Mouse (Mus musculus): ENCODE results near the gene Mbnl1.
"Not testable (repeated sequence)": the region's sequence is repeated elsewhere in the genome, so short reads cannot be mapped to it uniquely, and the experiment has no call there.

Mbnl1 gene

GRCm38 (mm10) chr3:60472681-60473177 lies at the start of gene Mbnl1:
Gene Mbnl1 (plus strand): TSS chr3:60472830.
- no peak for DNase-seq (ENCODE audit: low spot score in 2 of 2)

- DNase-seq (ENCODE audit: low spot score in 2 of 2) = no peak
These were observed 48.5 kb upstream of the Mbnl1 start for GRCm38 (mm10) chr3:60424148-60424547.

GRCm38 (mm10) chr3:60429049-60429448 lies 43.6 kb upstream of the Mbnl1 start:
- DNase-seq (ENCODE audit: low spot score in 2 of 2) = no peak

- DNase-seq (ENCODE audit: low spot score in 2 of 2) = no peak
These were observed 35.4 kb upstream of the Mbnl1 start for GRCm38 (mm10) chr3:60437254-60437653.

- DNase-seq (ENCODE audit: low spot score in 2 of 2) = no peak
These were observed 34.9 kb upstream of the Mbnl1 start for GRCm38 (mm10) chr3:60437678-60438232.

- no peak for DNase-seq (ENCODE audit: low spot score in 2 of 2)
These were observed 33.9 kb upstream of the Mbnl1 start for GRCm38 (mm10) chr3:60438715-60439114.

- DNase-seq (ENCODE audit: low spot score in 2 of 2) = no peak
These were observed 10.7 kb upstream of the Mbnl1 start for GRCm38 (mm10) chr3:60461828-60462521.

GRCm38 (mm10) chr3:60468667-60469066 lies 4.0 kb upstream of the Mbnl1 start:
- DNase-seq (ENCODE audit: low spot score in 2 of 2) = not testable (repeated sequence)

GRCm38 (mm10) chr3:60469170-60469805 lies 3.3 kb upstream of the Mbnl1 start:
- not testable (repeated sequence) for DNase-seq (ENCODE audit: low spot score in 2 of 2)

GRCm38 (mm10) chr3:60472011-60472680 lies 484 bp upstream of the Mbnl1 start:
- no peak for DNase-seq (ENCODE audit: low spot score in 2 of 2)

GRCm38 (mm10) chr3:60473861-60474653 lies 1.4 kb downstream of the Mbnl1 start:
- DNase-seq (ENCODE audit: low spot score in 2 of 2) = no peak

- DNase-seq (ENCODE audit: low spot score in 2 of 2) = no peak
These were observed 2.0 kb downstream of the Mbnl1 start for GRCm38 (mm10) chr3:60474654-60474972.

GRCm38 (mm10) chr3:60475055-60475454 lies 2.4 kb downstream of the Mbnl1 start:
- no peak for DNase-seq (ENCODE audit: low spot score in 2 of 2)

- DNase-seq (ENCODE audit: low spot score in 2 of 2) = no peak
These were observed 4.2 kb downstream of the Mbnl1 start for GRCm38 (mm10) chr3:60476751-60477255.

- DNase-seq (ENCODE audit: low spot score in 2 of 2) = no peak
These were observed 5.8 kb downstream of the Mbnl1 start for GRCm38 (mm10) chr3:60478433-60478832.

GRCm38 (mm10) chr3:60480716-60481115 lies 8.1 kb downstream of the Mbnl1 start:
- no peak for DNase-seq (ENCODE audit: low spot score in 2 of 2)

- no peak for DNase-seq (ENCODE audit: low spot score in 2 of 2)
These were observed 9.2 kb downstream of the Mbnl1 start for GRCm38 (mm10) chr3:60481740-60482399.

- no peak for DNase-seq (ENCODE audit: low spot score in 2 of 2)
These were observed 10.7 kb downstream of the Mbnl1 start for GRCm38 (mm10) chr3:60483305-60483704.

GRCm38 (mm10) chr3:60485987-60486712 lies 13.5 kb downstream of the Mbnl1 start:
- DNase-seq (ENCODE audit: low spot score in 2 of 2) = no peak

GRCm38 (mm10) chr3:60486713-60487170 lies 14.1 kb downstream of the Mbnl1 start:
- no peak for DNase-seq (ENCODE audit: low spot score in 2 of 2)

All from spleen, postnatal 14 days (tissue).